Mouse (Mus musculus): ENCODE data around the gene Pdss2. TPM values are rescaled to one million over a fixed set of nuclear protein-coding genes. Genes with fewer than 3 reads are reported as not detected.
A peak's percentile ranks its signal among the peaks of the same experiment; 100 is the strongest.

Gene Pdss2
- polyA plus RNA-seq, 1 experiment from 2014 or later: 13.9 TPM

DNA sequence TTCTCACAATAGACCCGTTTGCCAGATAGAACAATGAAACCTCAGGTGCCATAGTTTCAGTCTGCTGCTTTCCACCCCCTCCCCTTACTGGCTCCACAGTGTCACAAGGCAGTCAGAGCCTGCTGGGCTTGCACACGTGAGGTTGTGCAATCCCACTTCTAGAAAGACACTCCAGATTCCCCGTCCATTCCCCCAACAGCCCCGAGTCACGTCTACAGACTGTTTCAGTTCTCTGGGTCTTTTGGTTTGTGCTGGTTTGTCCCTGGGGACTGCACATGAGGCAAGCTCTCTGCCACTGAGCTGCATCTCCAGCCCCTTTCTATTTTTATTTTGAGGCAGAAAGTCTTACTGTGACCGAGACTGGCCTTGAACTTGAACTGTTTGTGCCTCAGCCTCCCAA, 196.1 kb downstream of the Pdss2 start:
- no peak for ATAC-seq (replicated peaks; ENCODE audit: extremely low read depth, insufficient read depth, low FRiP score)
- H3K9me3 ChIP-seq (replicated peaks; ENCODE audit: control insufficient read depth, low read length): no peaks in the 10 kb centered on the region
- H3K4me3 ChIP-seq (ENCODE audit: low read length): no peak overlapping the region
- H3K27ac ChIP-seq (ENCODE audit: low read length): no peak overlapping the region
- 0 out of 2 replicates have a peak, but pooled peaks cover 2% of the 10 kb centered on the region for H3K36me3 ChIP-seq (ENCODE audit: control insufficient read depth, insufficient read depth)
- no peak overlapping the region for H3K9ac ChIP-seq (ENCODE audit: low read length)
- no peak overlapping the region for H3K4me2 ChIP-seq (ENCODE audit: low read depth, low read length)
- no peaks in the 10 kb centered on the region for H3K27me3 ChIP-seq (ENCODE audit: control insufficient read depth, insufficient read depth, low read length)
- peaks cover 2% of the 10 kb centered on the region for H3K4me1 ChIP-seq (ENCODE audit: control insufficient read depth, insufficient read depth, low read length)
- WGBS: 79% methylated on average over 6 of the region's 6 CpGs

DNA sequence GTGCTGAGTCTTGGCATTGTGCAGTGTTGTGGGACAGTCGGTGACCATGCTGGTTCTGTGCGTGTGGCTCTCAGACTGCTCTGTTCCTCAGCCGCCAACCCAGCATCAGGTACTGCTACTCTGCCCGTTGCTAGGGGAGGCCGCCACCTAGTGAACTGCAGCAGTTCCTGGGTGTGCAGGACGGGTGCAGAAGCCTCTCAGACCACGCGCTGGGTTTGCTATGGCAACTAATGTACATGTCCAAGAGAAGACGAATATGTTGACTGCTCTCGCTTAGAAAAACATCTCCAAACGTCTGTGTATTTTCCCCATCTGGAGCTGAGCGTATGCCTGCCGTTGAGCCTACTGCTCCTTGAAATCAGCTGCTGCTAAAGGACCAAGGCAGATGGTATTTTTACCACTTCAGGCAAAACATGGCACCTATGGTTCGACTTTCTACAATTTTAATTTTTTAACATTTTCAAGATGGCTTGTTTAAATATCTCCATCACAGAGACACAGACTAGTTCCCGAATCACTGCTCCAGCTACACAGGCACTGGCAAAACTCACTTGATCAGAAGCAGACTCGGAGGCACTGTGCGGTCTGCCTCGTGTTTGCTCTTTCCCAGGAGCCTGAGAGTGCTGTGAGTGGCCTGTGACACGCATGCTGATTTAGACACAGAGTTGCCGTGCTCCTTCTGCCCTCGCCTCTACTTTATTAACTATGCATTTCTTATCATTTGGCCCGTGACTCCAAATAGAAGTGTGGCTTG, 199.6 kb downstream of the Pdss2 start:
- WGBS: 63% methylated on average over 22 of the region's 22 CpGs
- Histone ChIP-seq H3K27me3 (ENCODE audit: control insufficient read depth, insufficient read depth, low read length) (no peaks in the 10 kb centered on the region), H3K4me2 (ENCODE audit: low read depth, low read length) (no peak overlapping the region), H3K9ac (ENCODE audit: low read length) (no peak overlapping the region), H3K4me3 (ENCODE audit: low read length) (no peak overlapping the region), H3K4me1 (ENCODE audit: control insufficient read depth, insufficient read depth, low read length) (peaks cover 5% of the 10 kb centered on the region), H3K36me3 (ENCODE audit: control insufficient read depth, insufficient read depth) (no peaks in the 10 kb centered on the region), H3K9me3 (replicated peaks; ENCODE audit: control insufficient read depth, low read length) (no peaks in the 10 kb centered on the region), H3K27ac (ENCODE audit: low read length) (no peak overlapping the region)
- ATAC-seq (replicated peaks; ENCODE audit: extremely low read depth, insufficient read depth, low FRiP score): no peak

DNA sequence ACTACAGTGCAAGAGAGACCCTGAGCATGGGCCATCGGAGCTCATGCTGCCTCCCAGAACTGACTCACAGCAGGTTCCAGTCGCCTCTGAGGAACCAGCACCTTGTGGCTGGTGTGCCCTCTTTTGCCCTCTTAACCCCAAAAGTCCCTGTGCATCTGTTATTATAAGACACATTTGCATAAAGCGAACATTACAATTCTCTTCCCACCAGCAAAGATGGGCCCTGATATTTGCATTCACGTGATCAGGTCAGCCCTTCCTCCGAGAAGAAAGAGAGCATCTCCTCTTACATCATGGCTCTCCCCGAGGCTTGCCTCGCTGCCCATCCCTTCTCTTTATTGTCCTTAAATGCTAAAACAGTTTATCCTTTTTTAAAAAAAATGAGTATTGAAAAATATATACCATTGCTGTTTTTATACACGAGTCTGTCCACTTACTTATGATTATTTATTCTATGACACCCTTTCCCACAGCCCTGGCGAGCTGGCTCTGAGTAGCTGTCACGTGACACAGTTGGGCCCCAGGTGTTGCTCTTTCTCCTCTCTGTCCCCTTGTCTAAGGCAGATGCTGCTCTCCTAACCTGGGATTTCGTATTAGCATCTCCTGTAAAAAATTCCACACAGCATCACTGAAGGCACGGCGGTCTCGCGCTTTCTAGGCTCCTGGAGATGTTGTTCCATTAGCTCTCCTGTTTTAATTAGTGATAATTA, 200.9 kb downstream of the Pdss2 start:
- Histone ChIP-seq H3K36me3 (ENCODE audit: control insufficient read depth, insufficient read depth) (no peaks in the 10 kb centered on the region), H3K4me3 (ENCODE audit: low read length) (no peak overlapping the region), H3K9me3 (replicated peaks; ENCODE audit: control insufficient read depth, low read length) (no peaks in the 10 kb centered on the region), H3K4me2 (ENCODE audit: low read depth, low read length) (no peak overlapping the region), H3K4me1 (ENCODE audit: control insufficient read depth, insufficient read depth, low read length) (peaks cover 10% of the 10 kb centered on the region), H3K27me3 (ENCODE audit: control insufficient read depth, insufficient read depth, low read length) (no peaks in the 10 kb centered on the region), H3K27ac (ENCODE audit: low read length) (0 out of 2 replicates have a peak overlapping the region, but pooled peaks have one; percentile 25), H3K9ac (ENCODE audit: low read length) (no peak overlapping the region)
- 64% methylated on average over 15 of the region's 15 CpGs for WGBS
- no peak for ATAC-seq (replicated peaks; ENCODE audit: extremely low read depth, insufficient read depth, low FRiP score)

DNA sequence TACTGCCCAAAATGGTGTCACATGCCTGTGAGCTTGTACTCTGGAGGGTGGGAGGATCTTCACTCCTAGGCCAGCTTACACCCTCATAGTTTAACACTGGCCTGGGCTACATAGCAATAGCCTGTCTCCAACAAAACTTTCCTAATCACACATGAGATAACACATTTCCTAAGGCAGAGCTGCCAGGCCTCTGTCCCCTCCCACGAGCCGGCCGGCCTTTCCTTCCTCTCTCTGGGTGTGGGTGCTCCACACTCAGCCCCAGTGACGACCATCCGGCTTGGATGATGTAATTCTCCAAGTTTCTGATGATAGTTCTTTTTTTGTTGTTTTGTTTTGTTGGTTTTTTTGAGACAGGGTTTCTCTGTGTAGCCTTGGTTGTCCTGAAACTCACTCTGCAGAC, 203.3 kb downstream of the Pdss2 start:
- Histone ChIP-seq H3K4me3 (ENCODE audit: low read length) (no peak overlapping the region), H3K9ac (ENCODE audit: low read length) (no peak overlapping the region), H3K4me2 (ENCODE audit: low read depth, low read length) (no peak overlapping the region), H3K27me3 (ENCODE audit: control insufficient read depth, insufficient read depth, low read length) (no peaks in the 10 kb centered on the region), H3K27ac (ENCODE audit: low read length) (0 out of 2 replicates have a peak overlapping the region, but pooled peaks have one; percentile 44), H3K36me3 (ENCODE audit: control insufficient read depth, insufficient read depth) (no peaks in the 10 kb centered on the region), H3K4me1 (ENCODE audit: control insufficient read depth, insufficient read depth, low read length) (peaks cover 10% of the 10 kb centered on the region), H3K9me3 (replicated peaks; ENCODE audit: control insufficient read depth, low read length) (no peaks in the 10 kb centered on the region)
- ATAC-seq (replicated peaks; ENCODE audit: extremely low read depth, insufficient read depth, low FRiP score): peak; percentile 73
- WGBS: 38% methylated on average over 5 of the region's 5 CpGs

DNA sequence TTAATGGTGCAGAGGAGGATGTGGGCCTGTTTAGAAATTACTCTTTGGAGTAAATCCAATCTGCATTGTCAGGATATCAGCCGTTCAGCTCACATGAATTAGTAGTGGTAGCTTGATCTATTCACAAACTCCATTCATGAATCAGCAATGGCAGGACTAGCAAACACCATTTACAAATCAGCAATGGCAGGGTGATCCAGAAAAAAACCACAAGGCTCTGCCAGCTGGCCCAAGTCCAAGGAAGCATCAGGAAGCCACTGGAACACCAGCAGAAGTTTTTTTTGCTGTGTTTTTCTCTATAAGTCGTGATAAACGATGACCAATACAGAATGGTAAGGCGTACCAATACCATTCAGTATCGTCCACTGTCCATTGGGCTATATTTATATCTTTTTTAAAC, 209.3 kb downstream of the Pdss2 start:
- Histone ChIP-seq H3K27ac (ENCODE audit: low read length) (no peak overlapping the region), H3K9me3 (replicated peaks; ENCODE audit: control insufficient read depth, low read length) (peaks cover 13% of the 10 kb centered on the region), H3K4me3 (ENCODE audit: low read length) (no peak overlapping the region), H3K4me2 (ENCODE audit: low read depth, low read length) (no peak overlapping the region), H3K4me1 (ENCODE audit: control insufficient read depth, insufficient read depth, low read length) (peaks cover 5% of the 10 kb centered on the region), H3K36me3 (ENCODE audit: control insufficient read depth, insufficient read depth) (peaks cover 6% of the 10 kb centered on the region; the same call in 1 of the 2 replicates), H3K9ac (ENCODE audit: low read length) (no peak overlapping the region), H3K27me3 (ENCODE audit: control insufficient read depth, insufficient read depth, low read length) (no peaks in the 10 kb centered on the region)
- no peak for ATAC-seq (replicated peaks; ENCODE audit: extremely low read depth, insufficient read depth, low FRiP score)
- 82% methylated on average over 5 of the region's 5 CpGs for WGBS

DNA sequence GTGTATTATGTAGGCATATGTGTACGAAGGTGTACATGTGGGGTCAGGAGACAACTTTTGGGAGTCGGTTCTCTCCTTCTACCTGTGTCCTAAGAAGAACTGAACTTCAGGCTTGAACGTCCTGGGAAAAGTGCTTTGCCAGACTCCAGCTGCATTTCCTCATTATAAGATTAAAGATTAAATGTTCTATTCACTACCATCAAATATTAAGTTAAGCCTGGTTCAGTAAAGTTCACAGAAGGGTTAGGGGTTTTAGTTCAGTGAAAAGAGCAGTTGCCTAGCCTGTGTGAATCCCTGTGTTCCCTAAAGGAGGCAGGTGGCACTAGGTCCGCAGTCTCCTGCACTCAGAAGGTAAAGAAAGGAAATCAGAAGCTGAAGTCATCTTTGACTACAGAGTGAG, 213.0 kb downstream of the Pdss2 start:
- Histone ChIP-seq H3K4me3 (ENCODE audit: low read length) (no peak overlapping the region), H3K9me3 (replicated peaks; ENCODE audit: control insufficient read depth, low read length) (peaks cover 15% of the 10 kb centered on the region), H3K27ac (ENCODE audit: low read length) (no peak overlapping the region), H3K9ac (ENCODE audit: low read length) (no peak overlapping the region), H3K4me2 (ENCODE audit: low read depth, low read length) (no peak overlapping the region), H3K27me3 (ENCODE audit: control insufficient read depth, insufficient read depth, low read length) (no peaks in the 10 kb centered on the region), H3K36me3 (ENCODE audit: control insufficient read depth, insufficient read depth) (peaks cover 6% of the 10 kb centered on the region; the same call in 1 of the 2 replicates), H3K4me1 (ENCODE audit: control insufficient read depth, insufficient read depth, low read length) (no peaks in the 10 kb centered on the region; the same call in 1 of the 2 replicates)
- ATAC-seq (replicated peaks; ENCODE audit: extremely low read depth, insufficient read depth, low FRiP score): no peak
- 85% methylated on average over 4 of the region's 4 CpGs for WGBS

DNA sequence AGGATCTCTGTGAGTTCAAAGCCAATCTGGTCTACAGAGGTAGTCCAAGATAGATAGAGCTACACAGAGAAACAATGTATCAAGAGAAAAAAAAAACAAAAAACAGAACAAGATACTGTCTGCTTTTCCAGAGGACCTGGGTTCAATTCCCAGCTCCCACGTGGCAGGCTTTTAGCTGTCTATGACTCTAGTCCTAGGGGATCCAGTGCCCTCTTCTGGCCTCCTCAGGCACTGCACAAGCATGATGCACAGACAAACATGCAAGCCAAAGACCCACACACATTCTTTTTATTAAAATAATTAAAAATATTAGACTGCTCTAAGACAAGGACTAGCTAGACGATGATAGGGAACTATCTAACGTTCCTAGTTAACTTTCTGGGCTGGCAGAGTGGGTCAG, 214.5 kb downstream of the Pdss2 start:
- 91% methylated on average over 3 of the region's 3 CpGs for WGBS
- Histone ChIP-seq H3K27me3 (ENCODE audit: control insufficient read depth, insufficient read depth, low read length) (no peaks in the 10 kb centered on the region), H3K9me3 (replicated peaks; ENCODE audit: control insufficient read depth, low read length) (peaks cover 11% of the 10 kb centered on the region), H3K4me2 (ENCODE audit: low read depth, low read length) (no peak overlapping the region), H3K9ac (ENCODE audit: low read length) (no peak overlapping the region), H3K36me3 (ENCODE audit: control insufficient read depth, insufficient read depth) (peaks cover 6% of the 10 kb centered on the region; the same call in 1 of the 2 replicates), H3K4me3 (ENCODE audit: low read length) (no peak overlapping the region), H3K27ac (ENCODE audit: low read length) (no peak overlapping the region), H3K4me1 (ENCODE audit: control insufficient read depth, insufficient read depth, low read length) (peaks cover 2% of the 10 kb centered on the region; the same call in 1 of the 2 replicates)
- ATAC-seq (replicated peaks; ENCODE audit: extremely low read depth, insufficient read depth, low FRiP score): no peak

DNA sequence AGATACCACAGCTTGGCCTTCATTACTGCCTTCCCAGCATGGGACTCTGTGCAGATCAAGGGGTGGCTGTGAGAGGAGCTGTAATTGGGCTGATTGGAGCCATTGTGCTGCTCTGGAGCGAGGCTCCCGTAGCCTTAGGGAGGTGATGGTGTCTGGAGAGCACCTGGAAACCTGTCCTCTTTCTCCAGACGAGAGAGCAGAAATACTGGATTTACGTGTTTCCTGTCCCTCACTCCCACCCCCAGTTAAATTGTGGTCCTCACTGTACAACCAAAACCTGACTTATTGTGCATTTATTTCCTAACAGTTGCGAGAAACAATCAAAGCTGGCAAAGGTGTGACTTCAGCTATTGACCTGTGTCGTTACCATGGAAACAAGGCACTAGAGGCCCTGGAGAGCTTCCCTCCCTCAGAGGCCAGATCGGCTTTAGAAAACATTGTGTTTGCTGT, 218.2 kb downstream of the Pdss2 start:
- H3K9ac ChIP-seq (ENCODE audit: low read length): no peak overlapping the region
- WGBS: 42% methylated on average over 7 of the region's 7 CpGs
- H3K4me3 ChIP-seq (ENCODE audit: low read length): no peak overlapping the region
- H3K9me3 ChIP-seq (replicated peaks; ENCODE audit: control insufficient read depth, low read length): peaks cover 5% of the 10 kb centered on the region; the same call in 1 of the 2 replicates
- no peaks in the 10 kb centered on the region for H3K36me3 ChIP-seq (ENCODE audit: control insufficient read depth, insufficient read depth)
- H3K4me2 ChIP-seq (ENCODE audit: low read depth, low read length): no peak overlapping the region
- peaks cover 2% of the 10 kb centered on the region; the same call in 1 of the 2 replicates for H3K4me1 ChIP-seq (ENCODE audit: control insufficient read depth, insufficient read depth, low read length)
- no peaks in the 10 kb centered on the region for H3K27me3 ChIP-seq (ENCODE audit: control insufficient read depth, insufficient read depth, low read length)
- ATAC-seq (replicated peaks; ENCODE audit: extremely low read depth, insufficient read depth, low FRiP score): no peak
- no peak overlapping the region for H3K27ac ChIP-seq (ENCODE audit: low read length)

DNA sequence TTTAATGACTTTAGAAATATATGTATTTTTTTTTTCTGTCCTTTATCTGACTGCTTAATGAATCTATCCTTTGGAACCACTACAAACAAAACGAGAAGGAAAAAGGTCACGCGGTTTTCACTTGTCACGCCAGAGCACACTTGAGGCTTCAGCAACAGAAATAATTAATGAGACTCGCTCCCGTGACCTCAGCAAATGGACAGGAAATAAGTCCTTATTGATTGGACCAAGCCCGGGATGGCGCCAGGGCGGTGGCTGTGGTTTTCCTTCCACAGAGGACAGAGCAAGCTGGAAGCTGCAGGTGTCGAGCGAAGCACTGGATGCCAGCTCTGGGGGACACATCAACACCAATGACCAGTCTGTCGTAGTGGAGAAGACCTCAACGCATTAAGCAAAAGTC, 218.8 kb downstream of the Pdss2 start:
- H3K9me3 ChIP-seq (replicated peaks; ENCODE audit: control insufficient read depth, low read length): peaks cover 5% of the 10 kb centered on the region; the same call in 1 of the 2 replicates
- no peak overlapping the region for H3K9ac ChIP-seq (ENCODE audit: low read length)
- 68% methylated on average over 13 of the region's 13 CpGs for WGBS
- no peaks in the 10 kb centered on the region for H3K27me3 ChIP-seq (ENCODE audit: control insufficient read depth, insufficient read depth, low read length)
- no peak overlapping the region for H3K4me3 ChIP-seq (ENCODE audit: low read length)
- H3K36me3 ChIP-seq (ENCODE audit: control insufficient read depth, insufficient read depth): no peaks in the 10 kb centered on the region
- H3K27ac ChIP-seq (ENCODE audit: low read length): no peak overlapping the region
- peaks cover 2% of the 10 kb centered on the region; the same call in 1 of the 2 replicates for H3K4me1 ChIP-seq (ENCODE audit: control insufficient read depth, insufficient read depth, low read length)
- no peak for ATAC-seq (replicated peaks; ENCODE audit: extremely low read depth, insufficient read depth, low FRiP score)
- no peak overlapping the region for H3K4me2 ChIP-seq (ENCODE audit: low read depth, low read length)
